Mouse (Mus musculus): ENCODE results near the gene Ckmt1.

- TF ChIP-seq CTCF (IDR thresholded peaks at IDR 0.05; ENCODE audit: borderline replicate concordance, control insufficient read depth, extremely low read depth, insufficient read depth, low read length, poor library complexity) (no peak), POLR2A (IDR thresholded peaks at IDR 0.05; ENCODE audit: control insufficient read depth, extremely low read depth, insufficient read depth, low read length, poor library complexity) (no peak)
These were observed 867 bp downstream of the Ckmt1 start for GRCm38 (mm10) chr2:121358381-121358780.
